Mouse (Mus musculus): ENCODE data around the gene Slc25a21. TPM values are rescaled to one million over a fixed set of nuclear protein-coding genes. Genes with fewer than 3 reads are reported as not detected.

The Slc25a21 gene
- polyA plus RNA-seq, 1 experiment from 2014 or later = 22.7 TPM

DNA sequence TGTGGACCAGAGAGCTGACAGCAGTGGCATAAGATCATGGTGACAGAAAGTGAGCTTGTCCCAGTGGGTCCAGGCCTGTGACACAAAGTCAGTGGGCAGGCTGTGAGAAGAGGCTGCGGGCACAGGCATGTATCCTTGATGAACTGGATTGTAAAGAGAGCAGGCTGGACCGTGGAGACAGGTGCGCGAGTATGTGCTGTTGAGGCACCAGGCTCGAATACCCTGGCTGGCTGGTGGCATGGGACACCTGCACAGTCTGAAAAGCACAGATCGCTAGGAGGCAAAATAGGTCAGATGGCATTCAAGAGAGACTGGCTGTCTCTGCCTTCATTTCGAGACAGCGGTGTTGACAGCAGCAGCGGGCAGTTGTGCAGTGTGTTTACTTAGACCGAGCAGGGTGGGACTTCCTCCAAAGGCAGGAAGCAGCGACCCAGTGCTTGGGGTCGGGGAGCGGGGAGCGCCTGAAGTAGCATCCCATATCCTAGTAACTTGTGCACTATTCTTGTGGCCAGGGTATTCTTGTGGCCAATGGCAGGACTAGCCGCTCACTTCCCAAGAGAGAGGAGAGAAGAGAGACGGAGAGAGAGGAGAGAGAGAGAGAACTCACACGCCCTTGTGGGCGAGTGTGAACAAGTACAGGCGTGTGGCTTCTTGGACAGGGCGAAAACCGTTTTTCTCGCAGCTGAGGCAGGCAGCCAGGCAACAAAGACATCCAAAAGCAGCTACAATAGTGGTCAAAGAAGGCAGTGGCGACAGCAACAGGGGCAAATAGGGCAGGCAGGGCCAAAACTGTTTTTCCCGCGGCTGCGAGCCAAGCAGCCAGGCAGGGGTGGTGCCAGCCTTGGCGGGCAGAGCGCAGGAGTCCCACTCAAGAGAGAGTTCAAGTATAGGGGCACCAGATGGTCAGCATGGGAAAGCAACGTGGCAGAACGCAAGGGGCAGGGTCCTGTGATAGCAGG, 14.4 kb upstream of the Slc25a21 start:
- Histone ChIP-seq H3K4me3 (replicated peaks) (peak overlapping the region; percentile 64), H3K36me3 (replicated peaks) (no peaks in the 10 kb centered on the region), H3K27ac (replicated peaks) (peak overlapping the region; percentile 59), H3K4me1 (replicated peaks) (peaks cover 13% of the 10 kb centered on the region), H3K9me3 (replicated peaks) (no peaks in the 10 kb centered on the region), H3K9ac (peak overlapping the region; percentile 63), H3K4me2 (peak overlapping the region; percentile 82), H3K27me3 (no peaks in the 10 kb centered on the region)
- WGBS (ENCODE audit: insufficient replicate concordance) = 6% methylated on average over 30 of the region's 30 CpGs
- peak; percentile 77 for ATAC-seq (ENCODE audit: insufficient read depth)

DNA sequence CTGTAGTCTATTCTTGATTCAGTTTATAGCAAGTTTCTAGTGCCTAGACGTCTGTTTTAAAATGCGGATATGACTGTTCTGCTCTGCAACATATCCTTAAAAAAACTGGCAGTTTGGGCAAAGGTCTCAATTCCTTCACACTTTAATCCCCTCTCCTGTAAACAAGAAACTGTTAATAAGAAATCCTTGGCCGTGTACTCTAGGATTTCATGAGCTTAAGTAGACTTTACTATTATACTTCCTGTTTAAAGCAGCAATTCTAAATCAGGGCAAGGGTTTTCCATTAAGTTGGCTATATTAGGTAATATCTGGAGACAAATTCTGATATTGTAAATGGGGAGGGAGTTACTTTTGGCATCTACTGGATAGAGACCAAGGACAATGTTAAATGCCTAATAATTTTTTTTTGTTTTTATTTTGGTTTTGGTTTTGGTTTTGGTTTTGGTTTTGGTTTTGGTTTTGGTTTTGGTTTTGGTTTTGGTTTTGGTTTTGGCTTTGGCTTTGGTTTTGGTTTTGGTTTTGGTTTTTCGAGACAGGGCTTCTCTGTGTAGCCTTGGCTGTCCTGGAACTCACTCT, 7.1 kb upstream of the Slc25a21 start:
- Histone ChIP-seq H3K4me2 (no peak overlapping the region), H3K36me3 (replicated peaks) (no peaks in the 10 kb centered on the region), H3K27me3 (no peaks in the 10 kb centered on the region), H3K4me1 (replicated peaks) (peaks cover 3% of the 10 kb centered on the region; the same call in 1 of the 2 replicates), H3K9ac (no peak overlapping the region), H3K4me3 (replicated peaks) (no peak overlapping the region), H3K27ac (replicated peaks) (no peak overlapping the region), H3K9me3 (replicated peaks) (no peaks in the 10 kb centered on the region)
- 71% methylated on average over 4 of the region's 4 CpGs for WGBS (ENCODE audit: insufficient replicate concordance)
- ATAC-seq (ENCODE audit: insufficient read depth) = no peak

DNA sequence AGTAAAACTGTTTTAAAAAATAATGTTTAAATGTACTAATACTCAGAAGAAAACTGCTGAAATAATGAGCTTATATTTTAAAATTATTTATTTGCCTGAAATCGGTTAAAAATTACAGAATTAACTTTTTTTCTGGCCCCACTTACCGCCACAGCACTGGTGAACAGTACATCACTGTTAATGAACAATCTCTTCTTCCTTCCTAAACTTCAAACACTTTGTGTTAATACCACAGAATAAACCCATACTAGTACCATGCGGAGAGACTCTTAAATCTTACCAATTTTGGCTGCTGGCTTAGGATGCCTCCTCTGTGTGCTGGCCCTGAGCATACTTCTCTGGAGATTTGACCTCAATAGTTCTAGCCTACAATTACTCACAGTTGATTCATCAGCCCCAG, 4.6 kb upstream of the Slc25a21 start:
- Histone ChIP-seq H3K4me3 (replicated peaks) (no peak overlapping the region), H3K9me3 (replicated peaks) (no peaks in the 10 kb centered on the region), H3K4me1 (replicated peaks) (peaks cover 18% of the 10 kb centered on the region), H3K9ac (no peak overlapping the region), H3K27me3 (no peaks in the 10 kb centered on the region), H3K27ac (replicated peaks) (0 out of 2 replicates have a peak overlapping the region, but pooled peaks have one; percentile 6), H3K36me3 (replicated peaks) (no peaks in the 10 kb centered on the region), H3K4me2 (no peak overlapping the region)
- no peak for ATAC-seq (ENCODE audit: insufficient read depth)
- 82% methylated on average over 3 of the region's 3 CpGs for WGBS (ENCODE audit: insufficient replicate concordance)

DNA sequence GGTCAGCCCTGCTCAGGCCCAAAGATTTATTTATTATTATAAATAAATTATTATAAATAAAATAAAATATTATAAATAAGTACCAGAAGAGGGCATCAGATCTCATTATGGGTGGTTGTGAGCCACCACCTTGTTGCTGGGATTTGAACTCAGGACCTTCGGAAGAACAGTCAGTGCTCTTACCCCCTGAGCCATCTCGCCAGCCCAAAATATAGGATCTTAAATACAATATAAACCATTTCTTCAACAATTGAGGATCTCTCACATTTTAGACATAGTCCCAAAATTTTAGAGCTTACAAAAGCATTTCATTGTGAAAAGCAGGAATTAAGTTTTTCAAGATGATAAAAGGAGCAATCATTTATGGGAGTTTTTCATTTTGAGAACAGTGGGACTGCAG, 2.2 kb upstream of the Slc25a21 start:
- H3K27me3 ChIP-seq = no peaks in the 10 kb centered on the region
- 83% methylated on average over 2 of the region's 2 CpGs for WGBS (ENCODE audit: insufficient replicate concordance)

DNA sequence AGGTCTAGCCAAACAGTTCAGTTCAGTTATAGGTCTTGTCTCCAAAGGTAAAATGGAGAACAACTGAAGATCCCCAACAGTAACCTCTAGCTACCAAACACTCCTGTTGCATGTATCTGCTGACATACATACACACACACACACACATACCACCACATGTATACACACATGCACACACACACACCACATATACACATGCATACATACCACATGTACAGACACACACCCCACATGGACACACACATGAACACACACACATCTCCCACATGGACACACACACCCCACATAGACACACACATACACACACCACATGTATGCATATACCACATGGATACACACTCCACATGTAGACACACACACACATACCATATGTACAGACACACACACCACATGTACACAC, 997 bp upstream of the Slc25a21 start:
- no peaks in the 10 kb centered on the region for H3K36me3 ChIP-seq (replicated peaks)
- peak overlapping the region; percentile 81 for H3K4me3 ChIP-seq (replicated peaks)
- ATAC-seq (ENCODE audit: insufficient read depth) = no peak
- no peaks in the 10 kb centered on the region for H3K9me3 ChIP-seq (replicated peaks)
- H3K27ac ChIP-seq (replicated peaks) = peak overlapping the region; percentile 97
- H3K9ac ChIP-seq = peak overlapping the region; percentile 35; the same call in 1 of the 2 replicates
- H3K4me1 ChIP-seq (replicated peaks) = peaks cover 32% of the 10 kb centered on the region
- peak overlapping the region; percentile 75 for H3K4me2 ChIP-seq
- no peaks in the 10 kb centered on the region for H3K27me3 ChIP-seq

More for the DNA sequence above, 2.2 kb upstream of the Slc25a21 start:
- ATAC-seq (ENCODE audit: insufficient read depth) = no peak
- Histone ChIP-seq H3K36me3 (replicated peaks) (no peaks in the 10 kb centered on the region), H3K4me2 (no peak overlapping the region), H3K27ac (replicated peaks) (no peak overlapping the region), H3K4me3 (replicated peaks) (no peak overlapping the region), H3K4me1 (replicated peaks) (peaks cover 23% of the 10 kb centered on the region), H3K9ac (no peak overlapping the region), H3K9me3 (replicated peaks) (no peaks in the 10 kb centered on the region)

DNA sequence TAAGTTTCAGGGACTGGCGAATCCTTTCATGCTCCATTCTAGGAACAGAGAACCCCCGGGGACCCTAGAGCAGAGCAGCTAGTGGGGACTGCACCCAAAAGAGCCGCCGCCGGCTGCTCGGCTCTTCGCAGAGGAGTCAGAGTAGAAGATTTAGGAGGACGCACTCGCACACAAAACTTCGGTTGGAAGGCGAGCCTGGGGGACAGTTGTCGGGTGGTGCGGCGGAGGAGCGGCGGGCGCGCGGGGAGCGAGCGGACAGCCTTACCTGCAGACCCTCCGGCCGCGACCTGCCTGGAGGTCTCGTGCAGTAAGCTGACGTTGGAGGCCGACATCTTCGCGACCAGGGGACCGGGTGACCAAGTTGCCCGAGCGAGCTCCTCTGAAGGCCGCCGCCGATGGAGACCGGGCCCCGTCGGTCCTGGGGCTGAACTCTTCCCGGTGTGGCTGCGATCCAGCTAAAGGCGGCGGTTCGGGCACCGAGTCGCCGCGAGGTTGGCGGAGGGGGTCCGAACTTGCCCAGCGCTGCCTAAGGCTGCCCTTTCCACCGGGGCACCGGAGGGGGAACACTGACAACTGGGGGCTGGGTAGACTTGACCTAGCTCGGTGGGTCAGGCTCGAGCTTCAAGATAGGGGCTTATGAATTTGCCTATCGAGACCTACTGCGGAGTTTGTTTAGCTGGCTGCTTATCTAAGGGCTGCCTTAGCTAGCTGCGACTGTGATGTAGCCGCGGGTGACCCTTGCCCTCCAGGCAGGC, 487 bp downstream of the Slc25a21 start:
- Histone ChIP-seq H3K4me2 (peak overlapping the region; percentile 75), H3K9me3 (replicated peaks) (no peaks in the 10 kb centered on the region), H3K36me3 (replicated peaks) (no peaks in the 10 kb centered on the region), H3K27me3 (no peaks in the 10 kb centered on the region), H3K4me3 (replicated peaks) (peak overlapping the region; percentile 81), H3K27ac (replicated peaks) (peak overlapping the region; percentile 97), H3K9ac (peak overlapping the region; percentile 93), H3K4me1 (replicated peaks) (peaks cover 39% of the 10 kb centered on the region)
- WGBS (ENCODE audit: insufficient replicate concordance) = under 1% methylated on average over 59 of the region's 59 CpGs
- peak; percentile 84 for ATAC-seq (ENCODE audit: insufficient read depth)

DNA sequence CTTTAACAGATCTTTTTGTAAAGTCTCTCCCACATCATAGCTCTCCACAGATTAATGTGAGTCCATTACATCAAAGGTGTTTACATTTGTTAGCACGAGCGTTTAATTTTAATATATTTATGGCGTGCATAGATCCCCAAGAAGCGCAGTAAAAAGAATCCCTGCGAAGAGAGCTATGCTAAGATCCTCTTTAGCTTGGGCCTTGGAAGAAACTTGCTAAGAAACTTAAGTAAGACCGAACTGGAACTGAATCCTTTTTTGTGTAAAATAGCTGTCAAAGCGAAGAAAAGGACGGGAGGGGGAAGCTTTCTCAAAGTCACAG, 1.0 kb downstream of the Slc25a21 start:
- peaks cover 39% of the 10 kb centered on the region for H3K4me1 ChIP-seq (replicated peaks)
- H3K27me3 ChIP-seq = no peaks in the 10 kb centered on the region
- WGBS (ENCODE audit: insufficient replicate concordance) = 4% methylated on average over 8 of the region's 8 CpGs
- H3K9ac ChIP-seq = peak overlapping the region; percentile 93
- ATAC-seq (ENCODE audit: insufficient read depth) = no peak
- H3K27ac ChIP-seq (replicated peaks) = peak overlapping the region; percentile 97
- 0 out of 2 replicates have a peak, but pooled peaks cover 2% of the 10 kb centered on the region for H3K36me3 ChIP-seq (replicated peaks)
- peak overlapping the region; percentile 81 for H3K4me3 ChIP-seq (replicated peaks)
- no peaks in the 10 kb centered on the region for H3K9me3 ChIP-seq (replicated peaks)
- H3K4me2 ChIP-seq = peak overlapping the region; percentile 75

DNA sequence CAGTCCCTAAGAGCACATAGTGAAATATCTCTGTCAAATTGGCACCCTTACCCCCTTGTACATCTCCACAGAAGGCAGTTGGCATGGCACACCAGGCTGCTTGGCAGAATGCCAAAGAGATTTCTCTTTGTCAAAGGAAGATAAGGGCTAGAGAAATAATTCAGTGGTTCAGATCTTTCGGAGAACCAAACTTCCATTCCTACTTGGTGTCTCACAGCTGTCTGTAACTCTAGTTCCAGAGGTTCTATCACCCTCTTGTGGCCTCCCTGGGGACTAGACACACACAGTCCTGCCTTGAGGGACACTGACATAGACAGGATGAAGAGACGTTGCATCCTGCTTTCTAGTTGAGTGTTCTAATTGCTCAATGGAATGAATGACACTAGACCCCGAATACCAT, 2.7 kb downstream of the Slc25a21 start:
- Histone ChIP-seq H3K9me3 (replicated peaks) (no peaks in the 10 kb centered on the region), H3K4me3 (replicated peaks) (peak overlapping the region; percentile 81), H3K9ac (0 out of 2 replicates have a peak overlapping the region, but pooled peaks have one; percentile 19), H3K36me3 (replicated peaks) (0 out of 2 replicates have a peak, but pooled peaks cover 2% of the 10 kb centered on the region), H3K4me1 (replicated peaks) (peaks cover 39% of the 10 kb centered on the region), H3K27ac (replicated peaks) (peak overlapping the region; percentile 53), H3K4me2 (peak overlapping the region; percentile 59), H3K27me3 (no peaks in the 10 kb centered on the region)
- peak; percentile 68 for ATAC-seq (ENCODE audit: insufficient read depth)
- 7% methylated on average over 3 of the region's 3 CpGs for WGBS (ENCODE audit: insufficient replicate concordance)

DNA sequence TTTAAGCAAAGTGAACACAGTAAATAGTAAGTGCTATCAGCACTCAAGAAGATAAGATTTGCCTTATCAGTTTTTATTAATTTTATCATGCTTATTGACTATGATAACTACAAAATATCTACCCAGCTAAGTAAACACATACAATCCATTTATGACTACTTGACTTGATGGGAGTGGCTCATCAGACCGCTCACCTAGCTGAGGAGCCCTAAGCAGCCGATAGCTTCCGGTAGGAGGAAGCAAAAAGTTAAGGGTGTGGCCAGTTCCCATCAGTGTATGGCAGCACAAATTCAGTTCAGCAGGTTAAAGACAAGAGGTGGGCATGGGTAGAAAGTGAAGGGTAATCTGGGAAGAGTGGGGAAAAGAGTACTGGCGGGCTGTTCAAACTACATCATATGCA, 10.2 kb downstream of the Slc25a21 start:
- Histone ChIP-seq H3K4me1 (replicated peaks) (peaks cover 30% of the 10 kb centered on the region), H3K27me3 (no peaks in the 10 kb centered on the region), H3K4me2 (no peak overlapping the region), H3K27ac (replicated peaks) (peak overlapping the region; percentile 42), H3K9ac (no peak overlapping the region), H3K4me3 (replicated peaks) (no peak overlapping the region), H3K36me3 (replicated peaks) (0 out of 2 replicates have a peak, but pooled peaks cover 2% of the 10 kb centered on the region), H3K9me3 (replicated peaks) (no peaks in the 10 kb centered on the region)
- ATAC-seq (ENCODE audit: insufficient read depth) = no peak
- WGBS (ENCODE audit: insufficient replicate concordance) = 64% methylated on average over 4 of the region's 4 CpGs

DNA sequence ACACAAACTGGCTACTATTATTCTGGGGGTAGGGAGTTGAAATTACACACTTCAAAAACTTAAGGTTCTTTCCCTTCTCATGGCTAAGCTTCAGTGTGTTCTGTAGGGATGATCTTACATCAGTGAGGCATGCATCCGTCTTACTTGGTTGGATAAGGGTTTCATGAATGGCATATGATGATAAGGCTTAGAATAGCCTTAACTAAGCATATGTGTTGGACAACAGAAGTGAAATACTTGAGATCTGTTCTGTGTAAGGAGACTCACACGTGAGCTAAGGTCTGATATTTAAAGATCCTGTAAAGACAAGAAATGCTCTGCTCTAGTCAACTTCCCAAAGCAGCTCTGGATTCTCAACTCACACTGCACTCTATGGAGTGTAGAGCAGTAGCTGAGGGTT, 11.1 kb downstream of the Slc25a21 start:
- whole genome bisulfite sequencing (ENCODE audit: insufficient replicate concordance) = 17% methylated on average over 2 of the region's 2 CpGs
- Histone ChIP-seq H3K9ac (no peak overlapping the region), H3K27ac (replicated peaks) (peak overlapping the region; percentile 74), H3K4me1 (replicated peaks) (peaks cover 30% of the 10 kb centered on the region), H3K4me2 (peak overlapping the region; percentile 19), H3K4me3 (replicated peaks) (no peak overlapping the region), H3K9me3 (replicated peaks) (no peaks in the 10 kb centered on the region), H3K36me3 (replicated peaks) (no peaks in the 10 kb centered on the region), H3K27me3 (no peaks in the 10 kb centered on the region)
- ATAC-seq (ENCODE audit: insufficient read depth) = peak; percentile 83

DNA sequence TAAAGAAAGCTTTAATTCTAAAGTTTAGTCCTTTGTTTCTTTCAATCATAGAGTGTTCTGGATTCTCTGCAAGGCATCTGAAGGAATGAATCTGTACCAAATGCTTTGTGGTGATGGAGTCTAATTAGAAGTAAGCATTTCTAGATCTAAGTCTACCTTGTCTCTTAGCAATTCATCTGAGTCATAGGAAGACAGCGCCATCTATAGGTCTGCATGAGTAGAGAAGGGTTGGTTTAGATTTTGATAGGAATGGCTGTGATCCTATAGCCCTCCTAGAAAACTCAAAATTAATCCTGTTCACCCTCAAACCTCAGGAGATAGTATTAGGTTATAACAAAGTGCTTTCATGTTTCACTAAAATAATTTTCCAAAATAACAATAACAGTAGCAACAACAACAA, 11.8 kb downstream of the Slc25a21 start:
- peak; percentile 61 for ATAC-seq (ENCODE audit: insufficient read depth)
- Histone ChIP-seq H3K27me3 (no peaks in the 10 kb centered on the region), H3K9ac (no peak overlapping the region), H3K9me3 (replicated peaks) (no peaks in the 10 kb centered on the region), H3K4me1 (replicated peaks) (peaks cover 30% of the 10 kb centered on the region), H3K4me2 (no peak overlapping the region), H3K4me3 (replicated peaks) (no peak overlapping the region), H3K27ac (replicated peaks) (no peak overlapping the region), H3K36me3 (replicated peaks) (no peaks in the 10 kb centered on the region)
- 3% methylated on average over 1 of the region's 1 CpGs for WGBS (ENCODE audit: insufficient replicate concordance)

Data from liver, embryonic 15.5 days (tissue).